Mouse (Mus musculus) natural killer cell, adult 2 months (primary cell): Measurements from ENCODE around the gene Notch2.

Experiments used
- DNase-seq, 2 experiments: peaks; one replicate each; pipeline ENCODE4 v3.0.0; 2022; ENCODE audit warnings: low spot score in 2 of 2

The Notch2 gene

DNA sequence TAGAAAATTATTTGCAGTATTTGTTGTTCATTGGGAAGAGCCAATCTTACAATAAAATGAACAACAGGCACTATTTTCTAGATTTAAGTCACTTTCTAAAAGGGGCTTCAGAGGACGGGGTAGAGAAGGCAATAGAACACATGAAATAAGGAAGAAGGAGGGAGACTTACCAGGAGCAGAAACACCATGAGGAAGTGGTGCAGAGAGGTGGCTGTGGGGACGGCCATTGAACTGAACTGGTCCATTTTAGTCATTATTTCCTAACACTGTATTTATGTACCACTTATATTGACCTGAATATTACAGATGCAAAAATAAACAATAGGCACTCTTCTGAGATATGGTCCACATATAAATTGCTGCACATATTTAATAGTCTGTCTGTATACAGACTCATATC lies 143.7 kb downstream of the Notch2 start:
- no peak for DNase-seq

DNA sequence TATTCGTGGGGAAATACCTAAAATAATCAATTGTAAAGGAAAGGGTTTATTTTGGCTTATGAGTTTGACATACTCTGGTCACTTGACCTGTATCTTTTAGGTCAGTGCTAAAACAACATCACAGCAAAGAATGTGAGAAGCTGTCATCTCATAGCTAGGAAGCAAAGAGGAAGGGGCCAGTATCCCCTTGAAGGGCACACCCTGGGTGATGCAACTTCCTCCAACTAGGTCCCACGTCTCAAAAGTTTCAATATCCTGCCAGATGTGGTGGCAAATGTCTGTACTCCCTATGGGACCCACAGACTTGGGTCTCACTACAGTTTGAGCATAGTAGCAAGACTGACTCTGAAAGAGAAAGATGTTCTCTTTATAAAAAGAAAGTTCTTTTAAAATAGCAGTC lies 144.3 kb downstream of the Notch2 start:
- no peak for DNase-seq

- no peak for DNase-seq
These were observed 145.3 kb downstream of the Notch2 start for GRCm38 (mm10) chr3:98158646-98159045.

GRCm38 (mm10) chr3:98159289-98159688 lies 146.0 kb downstream of the Notch2 start:
- DNase-seq = no peak

DNA sequence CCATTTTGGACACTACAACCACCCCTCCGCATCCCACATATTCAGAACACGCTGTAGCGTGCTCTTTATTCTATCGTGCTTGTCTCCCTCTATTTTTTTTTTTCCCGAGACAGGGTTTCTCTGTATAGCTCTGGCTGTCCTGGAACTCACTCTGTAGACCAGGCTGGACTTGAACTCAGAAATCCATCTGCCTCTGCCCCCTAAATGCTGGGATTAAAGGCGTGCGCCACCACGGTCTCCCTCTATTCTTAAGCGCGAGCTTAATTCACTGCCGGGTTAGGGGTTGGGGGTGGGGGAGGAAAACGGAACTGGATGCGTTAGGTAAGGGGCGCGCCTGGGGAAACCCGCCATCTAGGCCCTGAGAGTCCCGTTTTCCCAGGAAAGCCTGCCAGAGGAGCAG lies 147.0 kb downstream of the Notch2 start, which contains the start of gene Adam30:
Gene Adam30 (plus strand): TSS at position 301 of the 400 bp plus-strand sequence.
- DNase-seq = no peak

GRCm38 (mm10) chr3:98178340-98178739 lies 165.0 kb downstream of the Notch2 start:
- no peak for DNase-seq

DNA sequence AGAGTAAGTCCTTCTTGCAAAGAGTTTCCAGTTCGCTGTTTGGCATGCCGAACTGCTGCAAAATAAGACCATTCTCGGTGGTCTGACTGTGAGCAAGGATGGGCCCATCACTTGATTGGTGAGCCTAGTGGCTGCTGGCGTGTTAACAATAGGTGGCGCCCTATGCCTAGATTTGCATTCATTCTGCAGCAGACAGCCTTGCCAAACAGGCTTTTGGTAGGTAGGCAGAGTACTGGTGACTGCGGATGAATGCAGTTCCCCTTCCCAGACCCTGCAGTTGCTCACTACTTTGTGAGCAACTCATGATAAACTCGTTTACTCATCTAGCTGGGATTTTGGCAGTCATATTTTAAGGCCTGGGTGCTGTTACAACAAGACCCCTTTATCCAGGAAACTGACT lies 167.5 kb downstream of the Notch2 start:
- DNase-seq = no peak

GRCm38 (mm10) chr3:98185163-98185714 lies 171.9 kb downstream of the Notch2 start:
- no peak for DNase-seq

- no peak for DNase-seq
These were observed 174.4 kb downstream of the Notch2 start for GRCm38 (mm10) chr3:98187777-98188176.

- no peak for DNase-seq
These were observed 184.6 kb downstream of the Notch2 start for GRCm38 (mm10) chr3:98197711-98198532.

- no peak for DNase-seq
These were observed 186.4 kb downstream of the Notch2 start for GRCm38 (mm10) chr3:98199747-98200146.
